Mouse (Mus musculus) frontal cortex, postnatal 10 days (tissue): ENCODE data around the gene Igfals.

ENCODE experiments used
- DNase-seq, 2 experiments: peaks; one replicate each; pipeline ENCODE4 v3.0.0; 2022; ENCODE audit warnings: low spot score in 2 of 2, mixed read lengths in 1 of 2

Igfals gene

GRCm38 (mm10) chr17:24894061-24894994 lies 28.5 kb downstream of the Igfals start:
- DNase-seq: no peak

- peak; percentile 76 to 81 for DNase-seq
These were observed 29.3 kb downstream of the Igfals start, which contains the start of the genes Eme2 and Mrps34 for GRCm38 (mm10) chr17:24894995-24895547. Gene Eme2, minus strand, starts transcription at chr17:24895087. Gene Mrps34, plus strand, starts transcription at chr17:24895116.

- no peak for DNase-seq
These were observed 29.9 kb downstream of the Igfals start for GRCm38 (mm10) chr17:24895571-24896240.

GRCm38 (mm10) chr17:24896241-24896992 lies 30.6 kb downstream of the Igfals start, which contains the start of gene Nme3:
Gene Nme3, plus strand, starts transcription at chr17:24896500.
- peak in 1 of 2 experiments; percentile 74 for DNase-seq

- DNase-seq: no peak
These were observed 31.1 kb downstream of the Igfals start for GRCm38 (mm10) chr17:24896993-24897269.

- peak in 1 of 2 experiments; percentile 18 for DNase-seq
These were observed 31.8 kb downstream of the Igfals start for GRCm38 (mm10) chr17:24897600-24897999.

- DNase-seq: no peak
These were observed 32.5 kb downstream of the Igfals start for GRCm38 (mm10) chr17:24898041-24898854.

- DNase-seq: no peak
These were observed 33.4 kb downstream of the Igfals start for GRCm38 (mm10) chr17:24899153-24899552.

- no peak for DNase-seq
These were observed 34.2 kb downstream of the Igfals start for GRCm38 (mm10) chr17:24900014-24900413.

GRCm38 (mm10) chr17:24902124-24902523 lies 36.3 kb downstream of the Igfals start:
- no peak for DNase-seq

GRCm38 (mm10) chr17:24902671-24903474 lies 37.1 kb downstream of the Igfals start:
- DNase-seq: no peak

- DNase-seq: no peak
These were observed 38.0 kb downstream of the Igfals start for GRCm38 (mm10) chr17:24903767-24904166.

GRCm38 (mm10) chr17:24907591-24907990 lies 41.8 kb downstream of the Igfals start:
- DNase-seq: no peak

GRCm38 (mm10) chr17:24913984-24914383 lies 48.2 kb downstream of the Igfals start:
- DNase-seq: no peak

- DNase-seq: no peak
These were observed 57.4 kb downstream of the Igfals start for GRCm38 (mm10) chr17:24923246-24923645.

GRCm38 (mm10) chr17:24929506-24929905 lies 63.7 kb downstream of the Igfals start:
- DNase-seq: no peak
